Mouse (Mus musculus): ENCODE results near the gene Smarcd2. TPM values are rescaled to one million over a fixed set of nuclear protein-coding genes. Genes with fewer than 3 reads are reported as not detected.
A peak's percentile ranks its signal among the peaks of the same experiment; 100 is the strongest.
"Not testable (repeated sequence)": the region's sequence is repeated elsewhere in the genome, so short reads cannot be mapped to it uniquely, and the experiment has no call there.

Smarcd2 gene
- polyA plus RNA-seq, 2 experiments from 2014 or later, result 12.3 to 23.7 TPM

- ATAC-seq, result not testable (repeated sequence)
Measured at GRCm38 (mm10) chr11:106233978-106234377, 38.8 kb downstream of the Smarcd2 start.

GRCm38 (mm10) chr11:106220603-106221002 lies 52.2 kb downstream of the Smarcd2 start:
- ATAC-seq, result no peak

- peak; percentile 68 for ATAC-seq
Measured at GRCm38 (mm10) chr11:106216730-106217490, 55.9 kb downstream of the Smarcd2 start, which contains the start of gene Ddx42. TSS of gene Ddx42 (plus strand) at chr11:106216926.

- peak; percentile 90 for ATAC-seq
Measured at GRCm38 (mm10) chr11:106215927-106216729, 56.6 kb downstream of the Smarcd2 start, which contains the start of gene Ccdc47. TSS of gene Ccdc47 (minus strand) at chr11:106216344.

- no peak for ATAC-seq
Measured at GRCm38 (mm10) chr11:106215450-106215859, 57.3 kb downstream of the Smarcd2 start.

- ATAC-seq, result no peak
Measured at GRCm38 (mm10) chr11:106214856-106215255, 57.9 kb downstream of the Smarcd2 start.

Other genes starting within 250 kb of the Smarcd2 start
- 10 to 100 TPM; 23.9 to 26.4 TPM for gene Dcaf7, start 236.1 kb downstream of the Smarcd2 start, polyA plus RNA-seq (2017; shearing (Covaris generic))
- 10 to 100 TPM in 1 of 2 experiments, 1 to 10 TPM in 1; 7.4 to 18.0 TPM for gene Taco1, start 206.9 kb downstream of the Smarcd2 start, polyA plus RNA-seq (2017; shearing (Covaris generic))
- gene Map3k3, start 188.4 kb downstream of the Smarcd2 start, polyA plus RNA-seq (2017; shearing (Covaris generic)), result 10 to 100 TPM; 30.1 to 37.1 TPM
- not detected for gene Gm10840, start 112.1 kb downstream of the Smarcd2 start, polyA plus RNA-seq (2017; shearing (Covaris generic))
- gene Limd2, start 112.1 kb downstream of the Smarcd2 start, polyA plus RNA-seq (2017; shearing (Covaris generic)), result 100 to 1,000 TPM; 597 to 715 TPM
- 10 to 100 TPM; 34.5 to 40.0 TPM for gene Strada, start 70.8 kb downstream of the Smarcd2 start, polyA plus RNA-seq (2017; shearing (Covaris generic))
- 10 to 100 TPM; 92.6 to 96.6 TPM for gene Ccdc47, start 56.6 kb downstream of the Smarcd2 start, polyA plus RNA-seq (2017; shearing (Covaris generic))
- 100 to 1,000 TPM in 1 of 2 experiments, 10 to 100 TPM in 1; 84.7 to 135 TPM for gene Ddx42, start 56.0 kb downstream of the Smarcd2 start, polyA plus RNA-seq (2017; shearing (Covaris generic))
- 10 to 100 TPM; 52.9 to 85.8 TPM for gene Ftsj3, start 16.9 kb downstream of the Smarcd2 start, polyA plus RNA-seq (2017; shearing (Covaris generic))
- gene Psmc5, start 16.8 kb downstream of the Smarcd2 start, polyA plus RNA-seq (2017; shearing (Covaris generic)), result 100 to 1,000 TPM; 161 to 197 TPM
- under 1 TPM; 0.39 TPM for gene Tcam1, start 3.7 kb upstream of the Smarcd2 start, polyA plus RNA-seq (2017; shearing (Covaris generic))
- not detected for gene Gh, start 28.9 kb upstream of the Smarcd2 start, polyA plus RNA-seq (2017; shearing (Covaris generic))
- gene Cd79b, start 41.8 kb upstream of the Smarcd2 start, polyA plus RNA-seq (2017; shearing (Covaris generic)), result 10 to 100 TPM; 44.8 to 77.1 TPM
- under 1 TPM in 1 of 2 experiments, not detected in 1; 0.14 TPM for gene Scn4a, start 80.3 kb upstream of the Smarcd2 start, polyA plus RNA-seq (2017; shearing (Covaris generic))
- gene Prr29, start 92.5 kb upstream of the Smarcd2 start, polyA plus RNA-seq (2017; shearing (Covaris generic)), result under 1 TPM in 1 of 2 experiments, not detected in 1; 0.43 TPM
- 100 to 1,000 TPM; 132 to 138 TPM for gene Icam2, start 115.1 kb upstream of the Smarcd2 start, polyA plus RNA-seq (2017; shearing (Covaris generic))
- gene Ern1, start 214.9 kb upstream of the Smarcd2 start, polyA plus RNA-seq (2017; shearing (Covaris generic)), result 1 to 10 TPM; 1.3 to 2.3 TPM